Mouse (Mus musculus) liver, adult 2 months (tissue): Measurements from ENCODE around the gene Kpna7.

ENCODE experiments used
- CTCF ChIP-seq: fragments of 200-500 bp; IDR thresholded peaks from 2 replicates; pipeline ENCODE4 v1.5.1; 2011; ENCODE audit warnings: low read depth, low read length, control low read depth
- POLR2A ChIP-seq: fragments of 200-500 bp; IDR thresholded peaks from 2 replicates; pipeline ENCODE4 v1.6.1; 2011; ENCODE audit warnings: low read length, control low read depth; ENCODE audit not compliant: insufficient read depth; ENCODE audit errors: extremely low read depth

- TF ChIP-seq CTCF (no peak), POLR2A (no peak)
These were observed 135.8 kb downstream of the Kpna7 start for GRCm38 (mm10) chr5:144948002-144948401.
